Mouse (Mus musculus): Measurements from ENCODE around the gene Srgap3.

- peak; percentile 48 for TF ChIP-seq CTCF (IDR thresholded peaks at IDR 0.05; ENCODE audit: low read depth)
- no peak for TF ChIP-seq EP300 (optimal IDR thresholded peaks at IDR 0.05)
These were observed 157.2 kb downstream of the Srgap3 start for GRCm38 (mm10) chr6:112789901-112790300.
